Mouse (Mus musculus) cerebellum, adult (tissue): ENCODE measurements around the gene Pdzd2.

Experiments
- ATAC-seq: cut with Nextera tagmentation; 2 replicates; pipeline ENCODE4 v1.9.2; 2017; ENCODE audit warnings: mild to moderate bottlenecking, moderate library complexity, mixed read lengths; ENCODE audit not compliant: insufficient number of reproducible peaks, low FRiP score, low TSS enrichment

Gene Pdzd2

GRCm38 (mm10) chr15:12628451-12628850 is 111.3 kb downstream of the Pdzd2 start:
- ATAC-seq, result no peak

GRCm38 (mm10) chr15:12626930-12627329 is 112.8 kb downstream of the Pdzd2 start:
- no peak for ATAC-seq

GRCm38 (mm10) chr15:12626166-12626565 is 113.6 kb downstream of the Pdzd2 start:
- no peak for ATAC-seq

GRCm38 (mm10) chr15:12625524-12625923 is 114.2 kb downstream of the Pdzd2 start:
- no peak for ATAC-seq

GRCm38 (mm10) chr15:12623521-12623920 is 116.2 kb downstream of the Pdzd2 start:
- ATAC-seq, result no peak

- no peak for ATAC-seq
Measured at GRCm38 (mm10) chr15:12622701-12623100, 117.0 kb downstream of the Pdzd2 start.

GRCm38 (mm10) chr15:12622093-12622643 is 117.6 kb downstream of the Pdzd2 start:
- no peak for ATAC-seq

GRCm38 (mm10) chr15:12619273-12619672 is 120.5 kb downstream of the Pdzd2 start:
- no peak for ATAC-seq

- no peak for ATAC-seq
Measured at GRCm38 (mm10) chr15:12617651-12618050, 122.1 kb downstream of the Pdzd2 start.

- ATAC-seq, result no peak
Measured at GRCm38 (mm10) chr15:12617220-12617619, 122.5 kb downstream of the Pdzd2 start.

- ATAC-seq, result no peak
Measured at GRCm38 (mm10) chr15:12614944-12615878, 124.5 kb downstream of the Pdzd2 start.

- no peak for ATAC-seq
Measured at GRCm38 (mm10) chr15:12614011-12614410, 125.7 kb downstream of the Pdzd2 start.

GRCm38 (mm10) chr15:12612944-12613675 is 126.6 kb downstream of the Pdzd2 start:
- ATAC-seq, result no peak

GRCm38 (mm10) chr15:12608090-12608489 is 131.6 kb downstream of the Pdzd2 start:
- ATAC-seq, result no peak

- no peak for ATAC-seq
Measured at GRCm38 (mm10) chr15:12606306-12606705, 133.4 kb downstream of the Pdzd2 start.

GRCm38 (mm10) chr15:12605239-12605993 is 134.3 kb downstream of the Pdzd2 start:
- ATAC-seq, result no peak

GRCm38 (mm10) chr15:12603674-12604073 is 136.1 kb downstream of the Pdzd2 start:
- ATAC-seq, result no peak

- ATAC-seq, result no peak
Measured at GRCm38 (mm10) chr15:12593094-12593493, 146.6 kb downstream of the Pdzd2 start.

- ATAC-seq, result no peak
Measured at GRCm38 (mm10) chr15:12592628-12593027, 147.1 kb downstream of the Pdzd2 start.

GRCm38 (mm10) chr15:12588661-12589060 is 151.1 kb downstream of the Pdzd2 start:
- ATAC-seq, result no peak
